ENCODE assay signal across 7 mouse cellular contexts in genomic region chr5:49524394-49525241, GRCm38 (mm10). TPM values are rescaled to one million over a fixed set of nuclear protein-coding genes. Genes with fewer than 3 reads are reported as not detected.
DNase-seq lines count a peak whose midpoint lies in the region; ATAC-seq and TF ChIP-seq lines count a peak whose summit lies in the region.

Gene Kcnip4, minus strand, starts transcription at chr5:49524907.

- TF ChIP-seq CTCF in midbrain, postnatal 0 days (IDR thresholded peaks at IDR 0.05) = peak; percentile 58

- H3K4me1 ChIP-seq in midbrain, postnatal 0 days (ENCODE audit: insufficient read depth, low read length) = no peaks in the 10 kb centered on the region

- H3K36me3 ChIP-seq in midbrain, postnatal 0 days (ENCODE audit: insufficient read depth, low read length) = no peaks in the 10 kb centered on the region

- H3K27ac ChIP-seq in midbrain, postnatal 0 days (ENCODE audit: low read depth, low read length) = no peak within 1 kb of the TSS

- no peaks in the 10 kb centered on the region for H3K9me3 ChIP-seq in midbrain, postnatal 0 days (ENCODE audit: low read length)

- peak within 1 kb of the TSS; percentile 77 for H3K4me3 ChIP-seq in midbrain, postnatal 0 days (ENCODE audit: low read depth, low read length)

- peak within 1 kb of the TSS; percentile 96 for H3K4me2 ChIP-seq in midbrain, postnatal 0 days (ENCODE audit: low read depth, low read length, poor library complexity, severe bottlenecking)

- no peaks in the 10 kb centered on the region; the same call in 1 of the 2 replicates for H3K27me3 ChIP-seq in midbrain, postnatal 0 days (ENCODE audit: insufficient read depth, low read length)

- peak; percentile 11 for DNase-seq in adrenal gland, adult 8-10 months
- peak; percentile 88 for DNase-seq in cerebellum, adult 8-10 months
- peak; percentile 11 for DNase-seq in forelimb bud, embryonic 11.5 days (ENCODE audit: low read depth, low spot score)
- DNase-seq in kidney, adult 18-20 months = peak; percentile 29
- peak; percentile 82 to 89 for DNase-seq in left cerebral cortex, postnatal 36 days (ENCODE audit: low spot score in 2 of 2)
- DNase-seq in midbrain, postnatal 0 days (ENCODE audit: low spot score) = peak; percentile 75

- intact Hi-C loops in left cerebral cortex, postnatal 36 days (cut with DNase I) = loop anchor here (2.0 to 10.0 kb wide), 3 partner anchors 57 to 154 kb away; no protein-coding TSS in a partner anchor

- H3K9ac ChIP-seq in midbrain, postnatal 0 days (replicated peaks; ENCODE audit: low read length, poor library complexity, severe bottlenecking) = peak within 1 kb of the TSS; percentile 62

- peak; percentile 91 for ATAC-seq in midbrain, postnatal 0 days (ENCODE audit: low FRiP score)
- no peak for ATAC-seq in erythroid progenitor cell, adult 5-6 weeks (replicated peaks; ENCODE audit: low FRiP score, poor library complexity, severe bottlenecking)

- 1% methylated on average over 27 of the region's 50 CpGs for WGBS in midbrain, postnatal 0 days

RNA-seq across cellular contexts. Expression of gene Kcnip4, which starts in this region (rescaled TPM):
- 1 to 10 TPM; 2.1 to 4.1 (median 2.7) TPM for total RNA-seq in adrenal gland, adult 8-10 months (2022)
- total RNA-seq in left cerebral cortex, postnatal 36 days (2021) = 10 to 100 TPM; 58.4 to 66.4 TPM
- total RNA-seq in midbrain, postnatal 0 days (2014; rRNA removed) = 22.6 and 23.1 TPM in 2 replicates
- 26.8 and 30.1 TPM in 2 replicates for polyA plus RNA-seq in midbrain, postnatal 0 days (2015; fragmentation: Nextera tagmentation; extraction: Ambion mirVana)
- total RNA-seq in erythroid progenitor cell, adult 5-6 weeks (2015; ENCODE audit: low replicate concordance) = not detected in 2 replicates
- not detected in 2 replicates for total RNA-seq in erythroid progenitor cell, adult 5-6 weeks (2017; ENCODE audit: low replicate concordance)

Comparison
In these comparisons a context has a peak if more than half of its experiments do, and no peak if none do; other contexts are left out.
1. DNase-seq: peak in every context shown above with its lines; median percentile 88 in cerebellum, adult 8-10 months; 86 in left cerebral cortex, postnatal 36 days; 75 in midbrain, postnatal 0 days; 29 in kidney, adult 18-20 months; 11 in adrenal gland, adult 8-10 months; 11 in forelimb bud, embryonic 11.5 days.